Mouse (Mus musculus): ENCODE data around the gene Zcchc10. TPM values are rescaled to one million over a fixed set of nuclear protein-coding genes. Genes with fewer than 3 reads are reported as not detected.
"Not testable (repeated sequence)": the region's sequence is repeated elsewhere in the genome, so short reads cannot be mapped to it uniquely, and the experiment has no call there.

Zcchc10 gene
- polyA plus RNA-seq, 1 experiment: 4.8 TPM

GRCm38 (mm10) chr11:53336924-53337323, 12.4 kb downstream of the Zcchc10 start:
- Histone ChIP-seq H3K27me3 (ENCODE audit: control insufficient read depth, insufficient read depth, low read length) (no peaks in the 10 kb centered on the region), H3K4me1 (ENCODE audit: control insufficient read depth, insufficient read depth, low read length) (no peaks in the 10 kb centered on the region), H3K27ac (ENCODE audit: control insufficient read depth, insufficient read depth, low read depth, low read length) (no peak overlapping the region), H3K4me3 (ENCODE audit: control insufficient read depth, low read depth, low read length) (no peak overlapping the region), H3K36me3 (ENCODE audit: control insufficient read depth, insufficient read depth, low read length) (no peaks in the 10 kb centered on the region)
- no peak for TF ChIP-seq CTCF (IDR thresholded peaks at IDR 0.05; ENCODE audit: control insufficient read depth, insufficient read depth, insufficient replicate concordance, low read depth, low read length)
- TF ChIP-seq POLR2A (IDR thresholded peaks at IDR 0.05; ENCODE audit: control insufficient read depth, low read depth, low read length): no peak

GRCm38 (mm10) chr11:53337684-53338083, 13.2 kb downstream of the Zcchc10 start:
- TF ChIP-seq CTCF (IDR thresholded peaks at IDR 0.05; ENCODE audit: control insufficient read depth, insufficient read depth, insufficient replicate concordance, low read depth, low read length) (no peak), POLR2A (IDR thresholded peaks at IDR 0.05; ENCODE audit: control insufficient read depth, low read depth, low read length) (no peak)
- H3K27me3 ChIP-seq (ENCODE audit: control insufficient read depth, insufficient read depth, low read length): no peaks in the 10 kb centered on the region
- no peaks in the 10 kb centered on the region for H3K4me1 ChIP-seq (ENCODE audit: control insufficient read depth, insufficient read depth, low read length)
- H3K36me3 ChIP-seq (ENCODE audit: control insufficient read depth, insufficient read depth, low read length): no peaks in the 10 kb centered on the region
- H3K4me3 ChIP-seq (ENCODE audit: control insufficient read depth, low read depth, low read length): no peak overlapping the region
- H3K27ac ChIP-seq (ENCODE audit: control insufficient read depth, insufficient read depth, low read depth, low read length): no peak overlapping the region

GRCm38 (mm10) chr11:53341019-53341418, 16.5 kb downstream of the Zcchc10 start:
- not testable (repeated sequence) for H3K27ac ChIP-seq (ENCODE audit: control insufficient read depth, insufficient read depth, low read depth, low read length); H3K4me3 ChIP-seq (ENCODE audit: control insufficient read depth, low read depth, low read length); H3K4me1 ChIP-seq (ENCODE audit: control insufficient read depth, insufficient read depth, low read length); H3K36me3 ChIP-seq (ENCODE audit: control insufficient read depth, insufficient read depth, low read length); H3K27me3 ChIP-seq (ENCODE audit: control insufficient read depth, insufficient read depth, low read length)

GRCm38 (mm10) chr11:53342711-53343110, 18.2 kb downstream of the Zcchc10 start:
- Histone ChIP-seq H3K4me1 (ENCODE audit: control insufficient read depth, insufficient read depth, low read length) (no peaks in the 10 kb centered on the region), H3K36me3 (ENCODE audit: control insufficient read depth, insufficient read depth, low read length) (no peaks in the 10 kb centered on the region), H3K27me3 (ENCODE audit: control insufficient read depth, insufficient read depth, low read length) (no peaks in the 10 kb centered on the region), H3K4me3 (ENCODE audit: control insufficient read depth, low read depth, low read length) (no peak overlapping the region), H3K27ac (ENCODE audit: control insufficient read depth, insufficient read depth, low read depth, low read length) (no peak overlapping the region)
- no peak for TF ChIP-seq POLR2A (IDR thresholded peaks at IDR 0.05; ENCODE audit: control insufficient read depth, low read depth, low read length)
- TF ChIP-seq CTCF (IDR thresholded peaks at IDR 0.05; ENCODE audit: control insufficient read depth, insufficient read depth, insufficient replicate concordance, low read depth, low read length): no peak

GRCm38 (mm10) chr11:53345328-53345727, 20.8 kb downstream of the Zcchc10 start:
- Histone ChIP-seq H3K36me3 (ENCODE audit: control insufficient read depth, insufficient read depth, low read length) (no peaks in the 10 kb centered on the region), H3K27ac (ENCODE audit: control insufficient read depth, insufficient read depth, low read depth, low read length) (no peak overlapping the region), H3K4me3 (ENCODE audit: control insufficient read depth, low read depth, low read length) (no peak overlapping the region), H3K4me1 (ENCODE audit: control insufficient read depth, insufficient read depth, low read length) (no peaks in the 10 kb centered on the region), H3K27me3 (ENCODE audit: control insufficient read depth, insufficient read depth, low read length) (no peaks in the 10 kb centered on the region)
- TF ChIP-seq CTCF (IDR thresholded peaks at IDR 0.05; ENCODE audit: control insufficient read depth, insufficient read depth, insufficient replicate concordance, low read depth, low read length) (no peak), POLR2A (IDR thresholded peaks at IDR 0.05; ENCODE audit: control insufficient read depth, low read depth, low read length) (no peak)

GRCm38 (mm10) chr11:53345738-53346137, 21.3 kb downstream of the Zcchc10 start:
- TF ChIP-seq CTCF (IDR thresholded peaks at IDR 0.05; ENCODE audit: control insufficient read depth, insufficient read depth, insufficient replicate concordance, low read depth, low read length) (no peak), POLR2A (IDR thresholded peaks at IDR 0.05; ENCODE audit: control insufficient read depth, low read depth, low read length) (no peak)
- Histone ChIP-seq H3K27me3 (ENCODE audit: control insufficient read depth, insufficient read depth, low read length) (no peaks in the 10 kb centered on the region), H3K27ac (ENCODE audit: control insufficient read depth, insufficient read depth, low read depth, low read length) (no peak overlapping the region), H3K36me3 (ENCODE audit: control insufficient read depth, insufficient read depth, low read length) (no peaks in the 10 kb centered on the region), H3K4me3 (ENCODE audit: control insufficient read depth, low read depth, low read length) (no peak overlapping the region), H3K4me1 (ENCODE audit: control insufficient read depth, insufficient read depth, low read length) (no peaks in the 10 kb centered on the region)

- H3K4me3 ChIP-seq (ENCODE audit: control insufficient read depth, low read depth, low read length): peak within 1 kb of the TSS; percentile 99
- H3K27ac ChIP-seq (ENCODE audit: control insufficient read depth, insufficient read depth, low read depth, low read length): peak within 1 kb of the TSS; percentile 98
- no peaks in the 10 kb centered on the region for H3K27me3 ChIP-seq (ENCODE audit: control insufficient read depth, insufficient read depth, low read length)
- no peaks in the 10 kb centered on the region for H3K36me3 ChIP-seq (ENCODE audit: control insufficient read depth, insufficient read depth, low read length)
- peak; percentile 62 for TF ChIP-seq POLR2A (IDR thresholded peaks at IDR 0.05; ENCODE audit: control insufficient read depth, low read depth, low read length)
- TF ChIP-seq CTCF (IDR thresholded peaks at IDR 0.05; ENCODE audit: control insufficient read depth, insufficient read depth, insufficient replicate concordance, low read depth, low read length): no peak
- peaks cover 6% of the 10 kb centered on the region; the same call in 1 of the 2 replicates for H3K4me1 ChIP-seq (ENCODE audit: control insufficient read depth, insufficient read depth, low read length)
These were observed 26.1 kb downstream of the Zcchc10 start, which contains the start of gene Aff4 for GRCm38 (mm10) chr11:53350291-53351223. Gene Aff4 (plus strand): TSS chr11:53350833.

Measured in testis, adult 2 months (tissue).